Mouse (Mus musculus) lung, postnatal 0 days (tissue): ENCODE measurements around the gene Tlr12. TPM values are rescaled to one million over a fixed set of nuclear protein-coding genes. Genes with fewer than 3 reads are reported as not detected.
"Not testable (repeated sequence)": the region's sequence is repeated elsewhere in the genome, so short reads cannot be mapped to it uniquely, and the experiment has no call there.

ENCODE experiments used
- ATAC-seq: fragments of 200-750 bp; cut with Nextera tagmentation; 2 replicates; pipeline ENCODE4 v1.8.0; 2017; ENCODE audit warnings: moderate library complexity
- DNase-seq: peaks from one replicate; pipeline ENCODE4 v3.0.0-alpha.2; 2016; ENCODE audit warnings: low spot score
- H3K27ac ChIP-seq: fragments of 300-500 bp; sonication (generic); 2 replicates; pipeline ENCODE4 v1.5.1; 2014; ENCODE audit warnings: antibody characterized with exemption, mild to moderate bottlenecking, low read length, mixed read lengths
- H3K27me3 ChIP-seq: fragments of 300-500 bp; sonication (generic); replicated peaks from 2 replicates; pipeline ENCODE4 v1.6.1; 2014; ENCODE audit warnings: low read length, mixed read lengths; ENCODE audit not compliant: insufficient read depth
- H3K36me3 ChIP-seq: fragments of 300-500 bp; sonication (generic); 2 replicates; pipeline ENCODE4 v1.6.1; 2014; ENCODE audit warnings: low read length, mixed read lengths; ENCODE audit not compliant: insufficient read depth
- H3K4me1 ChIP-seq: fragments of 300-500 bp; sonication (generic); 2 replicates; pipeline ENCODE4 v1.6.1; 2014; ENCODE audit warnings: antibody characterized with exemption, low read depth, low read length, mixed read lengths; ENCODE audit not compliant: insufficient read depth
- H3K4me2 ChIP-seq: fragments of 300-500 bp; sonication (generic); replicated peaks from 2 replicates; pipeline ENCODE4 v1.6.1; 2014; ENCODE audit warnings: low read depth, mild to moderate bottlenecking, low read length, moderate library complexity, mixed read lengths
- H3K4me3 ChIP-seq: fragments of 300-500 bp; sonication (generic); 2 replicates; pipeline ENCODE4 v1.5.1; 2014; ENCODE audit warnings: low read depth, low read length
- H3K9ac ChIP-seq: fragments of 300-500 bp; sonication (generic); replicated peaks from 2 replicates; pipeline ENCODE4 v1.6.1; 2014; ENCODE audit warnings: low read depth, mild to moderate bottlenecking
- H3K9me3 ChIP-seq: fragments of 300-500 bp; sonication (generic); 2 replicates; pipeline ENCODE4 v1.6.1; 2016; ENCODE audit warnings: low read length, mixed read lengths
- CTCF ChIP-seq: IDR thresholded peaks from 2 replicates; pipeline ENCODE4 v1.5.1; 2016; ENCODE audit warnings: antibody characterized with exemption, mild to moderate bottlenecking
- EP300 ChIP-seq: IDR thresholded peaks from 2 replicates; pipeline ENCODE4 v1.6.1; 2016; ENCODE audit warnings: antibody characterized with exemption, mild to moderate bottlenecking, control low read depth
- WGBS: fragments of 180-500 bp; shearing (Covaris S2); extraction: QIAGEN DNeasy Blood & Tissue Kit; methylation state at CpG from one replicate; pipeline ENCODE4 v1.1.7; 2014; 5-methylcytosine and 5-hydroxymethylcytosine counted together
- polyA plus RNA-seq: library from polyadenylated mRNA; unstranded; fragments of >200 nt; fragmentation: Nextera tagmentation; extraction: Ambion mirVana; gene quantifications from 2 replicates; pipeline ENCODE4 v1.2.1, GENCODE M21; 2015

The Tlr12 gene
- polyA plus RNA-seq, 1 experiment from 2014 or later = 2.2 TPM

DNA sequence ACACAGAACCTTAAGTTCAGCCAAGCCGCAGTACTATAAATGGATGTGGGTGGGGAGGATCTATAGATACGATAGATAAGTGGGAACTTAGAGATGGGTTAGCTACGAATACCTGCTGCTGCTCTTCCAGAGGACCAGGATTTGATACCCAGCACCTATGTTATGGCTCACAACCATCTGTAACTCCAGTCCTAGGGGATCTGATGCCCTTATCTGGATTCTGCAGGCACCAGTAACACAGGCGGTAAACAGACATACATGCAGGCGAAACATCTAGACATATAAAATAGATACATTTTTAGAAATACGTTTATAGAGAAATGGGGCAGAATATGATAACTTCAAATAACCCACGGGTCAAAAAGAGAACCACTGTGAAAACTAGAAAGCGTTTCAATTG, 2.7 kb upstream of the Tlr12 start:
- Histone ChIP-seq H3K4me3 (no peak overlapping the region), H3K9me3 (no peaks in the 10 kb centered on the region), H3K4me2 (no peak overlapping the region), H3K36me3 (no peaks in the 10 kb centered on the region), H3K27me3 (no peaks in the 10 kb centered on the region), H3K4me1 (no peaks in the 10 kb centered on the region; the same call in 1 of the 2 replicates), H3K9ac (no peak overlapping the region), H3K27ac (no peak overlapping the region)
- TF ChIP-seq CTCF (no peak), EP300 (no peak)
- WGBS = 85% methylated on average over 8 of the region's 8 CpGs
- ATAC-seq (no peak), DNase-seq (no peak)

GRCm38 (mm10) chr4:128620572-128620971, 2.2 kb upstream of the Tlr12 start:
- Histone ChIP-seq H3K9me3 (no peaks in the 10 kb centered on the region), H3K4me1 (no peaks in the 10 kb centered on the region; the same call in 1 of the 2 replicates), H3K27me3 (no peaks in the 10 kb centered on the region), H3K27ac (no peak overlapping the region), H3K36me3 (no peaks in the 10 kb centered on the region), H3K9ac (no peak overlapping the region), H3K4me3 (no peak overlapping the region), H3K4me2 (no peak overlapping the region)
- TF ChIP-seq EP300 = no peak
- TF ChIP-seq CTCF = no peak
- no peak for DNase-seq
- 73% methylated on average over 6 of the region's 6 CpGs for WGBS
- no peak for ATAC-seq

GRCm38 (mm10) chr4:128618963-128619362, 544 bp upstream of the Tlr12 start:
- H3K27ac ChIP-seq = no peak overlapping the region
- whole genome bisulfite sequencing = 25% methylated on average over 2 of the region's 2 CpGs

GRCm38 (mm10) chr4:128617363-128618120, 877 bp downstream of the Tlr12 start:
- no peaks in the 10 kb centered on the region for H3K9me3 ChIP-seq
- H3K27ac ChIP-seq = no peak overlapping the region
- DNase-seq (peak; percentile 47), ATAC-seq (0 out of 2 replicates have a peak, but pooled peaks have one; percentile 38)
- no peaks in the 10 kb centered on the region for H3K36me3 ChIP-seq
- peak overlapping the region; percentile 0; the same call in 1 of the 2 replicates for H3K4me2 ChIP-seq
- 51% methylated on average over 17 of the region's 17 CpGs for WGBS
- TF ChIP-seq EP300 (no peak), CTCF (no peak)
- no peak overlapping the region for H3K9ac ChIP-seq
- no peak overlapping the region for H3K4me3 ChIP-seq
- H3K27me3 ChIP-seq = no peaks in the 10 kb centered on the region
- H3K4me1 ChIP-seq = no peaks in the 10 kb centered on the region; the same call in 1 of the 2 replicates

More at GRCm38 (mm10) chr4:128618963-128619362, 544 bp upstream of the Tlr12 start:
- DNase-seq = no peak
- no peak for ATAC-seq
- Histone ChIP-seq H3K4me3 (no peak overlapping the region), H3K27me3 (no peaks in the 10 kb centered on the region), H3K4me2 (no peak overlapping the region), H3K4me1 (no peaks in the 10 kb centered on the region; the same call in 1 of the 2 replicates), H3K36me3 (no peaks in the 10 kb centered on the region), H3K9ac (no peak overlapping the region), H3K9me3 (no peaks in the 10 kb centered on the region)
- TF ChIP-seq EP300 = no peak
- TF ChIP-seq CTCF = no peak

DNA sequence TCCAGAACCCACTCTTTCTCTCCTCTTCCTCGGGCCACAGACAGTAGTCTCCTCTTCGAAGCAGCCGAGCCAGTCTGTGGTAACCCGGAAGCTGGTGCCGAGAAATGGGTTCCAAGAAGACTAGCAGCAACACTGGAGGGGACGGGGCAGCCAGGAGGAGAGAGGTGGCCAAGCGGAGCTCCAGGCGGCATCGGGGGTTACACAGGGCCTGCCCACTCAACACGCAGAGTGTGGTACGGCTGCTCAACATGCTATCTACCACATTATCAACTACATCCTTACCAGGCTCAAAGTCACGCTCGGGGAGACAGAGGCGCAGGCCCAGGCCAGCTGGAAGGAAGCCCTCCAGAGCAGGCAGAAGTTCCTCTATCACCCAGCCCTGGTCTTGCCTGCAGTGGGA, 2.7 kb downstream of the Tlr12 start:
- ATAC-seq (no peak), DNase-seq (no peak)
- WGBS = 90% methylated on average over 14 of the region's 14 CpGs
- Histone ChIP-seq H3K9ac (no peak overlapping the region), H3K36me3 (no peaks in the 10 kb centered on the region), H3K27me3 (no peaks in the 10 kb centered on the region), H3K27ac (no peak overlapping the region), H3K4me3 (no peak overlapping the region), H3K4me2 (no peak overlapping the region), H3K9me3 (no peaks in the 10 kb centered on the region), H3K4me1 (no peaks in the 10 kb centered on the region; the same call in 1 of the 2 replicates)
- no peak for TF ChIP-seq EP300
- TF ChIP-seq CTCF = no peak

DNA sequence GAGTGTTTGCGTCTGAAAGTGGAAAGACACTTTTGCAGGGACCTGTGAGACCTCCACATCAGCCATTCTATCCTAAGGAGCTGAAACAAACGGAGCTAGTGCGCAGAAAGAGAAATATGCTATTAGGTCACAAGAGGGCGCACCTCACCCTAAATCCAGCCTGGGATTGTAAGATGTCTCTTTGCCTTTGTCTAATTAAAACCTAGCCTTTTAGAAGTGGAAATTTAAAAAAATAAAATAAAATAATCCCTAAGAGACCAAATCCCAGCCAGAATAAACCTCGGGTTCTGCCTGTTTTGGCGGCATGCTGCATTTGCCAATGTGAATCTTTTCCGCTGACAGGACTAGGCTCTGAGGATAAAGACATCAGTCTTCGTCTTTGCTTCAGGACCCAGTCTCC, 5.1 kb downstream of the Tlr12 start:
- Histone ChIP-seq H3K4me3 (no peak overlapping the region), H3K27ac (no peak overlapping the region), H3K9ac (no peak overlapping the region), H3K36me3 (no peaks in the 10 kb centered on the region), H3K4me2 (no peak overlapping the region), H3K27me3 (no peaks in the 10 kb centered on the region), H3K9me3 (no peaks in the 10 kb centered on the region), H3K4me1 (no peaks in the 10 kb centered on the region; the same call in 1 of the 2 replicates)
- TF ChIP-seq EP300 (no peak), CTCF (peak; percentile 84)
- 18% methylated on average over 8 of the region's 8 CpGs for WGBS
- ATAC-seq = no peak
- peak; percentile 83 for DNase-seq

DNA sequence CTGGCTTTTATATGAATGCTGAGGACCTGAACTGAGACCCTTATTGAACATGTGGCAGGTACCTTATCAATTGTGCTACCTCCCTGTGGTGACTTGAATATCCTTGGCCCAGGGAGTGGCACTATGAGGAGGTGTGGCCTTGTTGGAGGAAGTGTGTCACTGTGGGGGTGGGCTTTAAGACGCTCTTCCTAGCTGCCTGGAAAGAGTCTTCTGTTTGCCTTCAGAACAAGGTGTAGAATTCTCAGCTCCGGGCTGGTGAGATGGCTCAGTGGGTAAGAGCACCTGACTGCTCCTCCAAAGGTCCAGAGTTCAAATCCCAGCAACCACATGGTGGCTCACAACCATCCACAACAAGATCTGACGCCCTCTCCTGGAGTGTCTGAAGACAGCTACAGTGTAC, 6.7 kb downstream of the Tlr12 start:
- not testable (repeated sequence) for H3K4me1 ChIP-seq, H3K36me3 ChIP-seq, H3K4me3 ChIP-seq, H3K27ac ChIP-seq, H3K4me2 ChIP-seq, H3K9ac ChIP-seq, H3K9me3 ChIP-seq, H3K27me3 ChIP-seq, DNase-seq, ATAC-seq
- WGBS = 77% methylated on average over 3 of the region's 3 CpGs
